Comparison of ENCODE assay signal across 27 mouse cellular contexts in the genomic region with DNA sequence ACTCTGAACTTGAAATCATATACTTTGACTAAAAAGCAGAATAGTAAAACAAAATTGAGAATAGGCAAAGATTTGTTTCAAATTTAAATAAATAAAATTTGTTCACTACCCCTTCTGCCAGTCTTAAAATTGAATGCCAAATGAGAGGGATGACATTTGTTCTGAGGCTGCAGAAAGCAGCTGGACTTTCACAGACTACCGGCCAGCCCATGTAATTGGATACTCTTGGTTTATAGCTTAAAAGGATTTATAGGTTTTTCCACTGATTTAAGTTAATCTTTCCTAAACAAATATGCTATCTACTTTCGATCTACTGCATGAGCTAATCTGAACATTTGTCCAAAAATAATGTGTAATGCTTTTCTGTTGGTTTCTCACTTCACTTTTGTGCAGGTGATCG. TPM values are rescaled to one million over a fixed set of nuclear protein-coding genes. Genes with fewer than 3 reads are reported as not detected.
A peak's percentile ranks its signal among the peaks of the same experiment; 100 is the strongest.
DNase-seq lines count a peak whose midpoint lies in the region; ATAC-seq and TF ChIP-seq lines count a peak whose summit lies in the region.
"Had no signal": no experiment of that assay in that cellular context is flagged by ENCODE, and none has a peak within 500 bp of the region (broad histone marks: within the 10 kb centered on the region; RNA-seq: fewer than 3 reads in every experiment).

No protein-coding gene starts in this region.

- H3K27ac ChIP-seq in gastrocnemius, adult 2 months, result peak overlapping the region; percentile 28
- H3K27ac ChIP-seq in kidney, embryonic 16.5 days (ENCODE audit: low read length), result 0 out of 2 replicates have a peak overlapping the region, but pooled peaks have one; percentile 6
- H3K27ac ChIP-seq in liver, embryonic 12.5 days, result no peak overlapping the region
- H3K27ac ChIP-seq: embryonic facial prominence, embryonic 12.5 days; forebrain, embryonic 12.5 days; forebrain, embryonic 15.5 days; heart, embryonic 15.5 days; hindbrain, embryonic 10.5 days; hindbrain, embryonic 13.5 days had no signal

- intact Hi-C loops in gastrocnemius, adult 2 months (cut with DNase I), result no loop called here
- intact Hi-C loops in gastrocnemius, postnatal 36 days (cut with DNase I), result no loop called here

- no peak for DNase-seq in gastrocnemius, adult 2 months
- DNase-seq in gastrocnemius, postnatal 36 days, result no peak
- no peak for DNase-seq in kidney, adult 11 months
- DNase-seq in A20 (ENCODE audit: low read depth, low spot score), result peak; percentile 57
- peak; percentile 3 for DNase-seq in hindlimb bud, embryonic 11.5 days (ENCODE audit: extremely low spot score, low read depth, low spot score)
- DNase-seq: adrenal gland, adult 2 months; adrenal gland, postnatal 25 days; cerebellum, adult 11-12 months; cerebellum, adult 8-10 months; cerebellum, postnatal 10 days; gastrocnemius, postnatal 14 days; heart, adult 18-20 months; heart, postnatal 10 days; heart, postnatal 36 days had no signal

- no peak overlapping the region for H3K4me2 ChIP-seq in kidney, embryonic 16.5 days (replicated peaks; ENCODE audit: low read depth, low read length)
- no peak overlapping the region for H3K4me2 ChIP-seq in liver, embryonic 12.5 days
- H3K4me2 ChIP-seq: embryonic facial prominence, embryonic 12.5 days; forebrain, embryonic 12.5 days; forebrain, embryonic 15.5 days; heart, embryonic 12.5 days; heart, embryonic 15.5 days; hindbrain, embryonic 13.5 days had no signal

- no peak for TF ChIP-seq CTCF in gastrocnemius, adult 2 months (IDR thresholded peaks at IDR 0.05)

- no peak for ATAC-seq in kidney, embryonic 16.5 days (ENCODE audit: low FRiP score, low TSS enrichment)
- ATAC-seq in liver, embryonic 12.5 days, result no peak
- ATAC-seq: CD4-positive, CD25-positive, alpha-beta regulatory T cell, adult 4 months; forebrain, embryonic 15.5 days; hindbrain, embryonic 16.5 days; inflammation-experienced regulatory T-cells, adult 6 months had no signal

- H3K9ac ChIP-seq in kidney, embryonic 16.5 days (replicated peaks; ENCODE audit: low read length), result no peak overlapping the region
- no peak overlapping the region for H3K9ac ChIP-seq in liver, embryonic 12.5 days
- H3K9ac ChIP-seq: embryonic facial prominence, embryonic 12.5 days; forebrain, embryonic 12.5 days; forebrain, embryonic 15.5 days; heart, embryonic 12.5 days; heart, embryonic 15.5 days; hindbrain, embryonic 13.5 days had no signal

- H3K9me3 ChIP-seq in kidney, embryonic 16.5 days (ENCODE audit: low read length), result no peaks in the 10 kb centered on the region
- no peaks in the 10 kb centered on the region for H3K9me3 ChIP-seq in liver, embryonic 12.5 days (replicated peaks)
- H3K9me3 ChIP-seq: embryonic facial prominence, embryonic 12.5 days; forebrain, embryonic 12.5 days; heart, embryonic 12.5 days; heart, embryonic 15.5 days had no signal

- 29% methylated on average over 3 of the region's 3 CpGs for WGBS in kidney, embryonic 16.5 days
- WGBS in liver, embryonic 12.5 days (ENCODE audit: insufficient replicate concordance), result 81% methylated on average over 3 of the region's 3 CpGs

- H3K4me3 ChIP-seq in gastrocnemius, adult 2 months, result no peak overlapping the region
- no peak overlapping the region for H3K4me3 ChIP-seq in kidney, embryonic 16.5 days (ENCODE audit: low read length)
- H3K4me3 ChIP-seq in liver, embryonic 12.5 days, result no peak overlapping the region
- H3K4me3 ChIP-seq: embryonic facial prominence, embryonic 12.5 days; erythroblast, embryonic 14.5 days; forebrain, embryonic 12.5 days; forebrain, embryonic 15.5 days; heart, embryonic 12.5 days; heart, embryonic 15.5 days; hindbrain, embryonic 10.5 days; hindbrain, embryonic 13.5 days had no signal

- no peaks in the 10 kb centered on the region for H3K27me3 ChIP-seq in kidney, embryonic 16.5 days (ENCODE audit: insufficient read depth, low read length)
- H3K27me3 ChIP-seq in liver, embryonic 12.5 days (replicated peaks), result no peaks in the 10 kb centered on the region
- H3K27me3 ChIP-seq: embryonic facial prominence, embryonic 12.5 days; forebrain, embryonic 12.5 days; forebrain, embryonic 15.5 days; heart, embryonic 12.5 days; heart, embryonic 15.5 days; hindbrain, embryonic 13.5 days had no signal

- H3K36me3 ChIP-seq in kidney, embryonic 16.5 days (ENCODE audit: insufficient read depth, low read length), result peaks cover 5% of the 10 kb centered on the region
- no peaks in the 10 kb centered on the region for H3K36me3 ChIP-seq in liver, embryonic 12.5 days

- peaks cover 11% of the 10 kb centered on the region for H3K4me1 ChIP-seq in kidney, embryonic 16.5 days (ENCODE audit: insufficient read depth, low read length)
- H3K4me1 ChIP-seq in liver, embryonic 12.5 days, result no peaks in the 10 kb centered on the region
- H3K4me1 ChIP-seq: embryonic facial prominence, embryonic 12.5 days; forebrain, embryonic 12.5 days; forebrain, embryonic 15.5 days; heart, embryonic 12.5 days; heart, embryonic 15.5 days; hindbrain, embryonic 10.5 days; hindbrain, embryonic 13.5 days had no signal

RNA-seq across cellular contexts. Expression of a gene that starts 50.7 kb away (rescaled TPM):
- 10 to 100 TPM; 11.7 to 14.2 TPM for total RNA-seq in gastrocnemius, adult 2 months (2021)
- 10 to 100 TPM in 1 of 2 experiments, 1 to 10 TPM in 1; 9.8 to 11.4 TPM for total RNA-seq in gastrocnemius, postnatal 36 days (2021)
- 30.8 and 33.1 TPM in 2 replicates for polyA plus RNA-seq in kidney, embryonic 16.5 days (2015; fragmentation: Nextera tagmentation; extraction: Ambion mirVana)
- polyA plus RNA-seq in liver, embryonic 12.5 days (2016; fragmentation: Nextera tagmentation; extraction: Ambion mirVana), result 13.2 and 15.0 TPM in 2 replicates

Comparison
In these comparisons a context has a peak if more than half of its experiments do, and no peak if none do; other contexts are left out.
1. DNase-seq: peak in A20 (single experiment) and hindlimb bud, embryonic 11.5 days (single experiment); none in gastrocnemius, adult 2 months (single experiment), gastrocnemius, postnatal 36 days (0 of 2) and kidney, adult 11 months (single experiment).